Mouse (Mus musculus): ENCODE results near the gene Eln.
A peak's percentile ranks its signal among the peaks of the same experiment; 100 is the strongest.

Eln gene

DNA sequence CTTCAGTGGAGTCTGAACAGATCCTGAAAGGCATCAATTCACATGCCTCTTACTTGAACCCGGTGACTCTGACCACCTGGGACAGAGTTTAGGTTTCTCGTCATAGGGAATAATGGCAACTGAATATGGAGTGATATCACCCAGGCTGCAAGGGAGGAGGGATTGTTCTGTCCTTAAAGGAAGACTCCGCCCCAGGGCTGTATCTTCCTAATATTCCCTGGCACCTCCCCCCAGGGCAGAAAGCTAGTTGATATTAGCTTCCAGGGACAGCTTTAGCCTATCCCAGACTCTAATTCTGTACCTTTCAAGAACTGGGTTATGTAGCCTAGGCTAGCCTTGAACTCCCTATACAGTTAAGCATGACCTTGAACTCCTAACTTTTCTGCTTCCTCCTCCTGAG, 2.1 kb downstream of the Eln start:
- DNase-seq (ENCODE audit: low read depth, low spot score), result no peak

DNA sequence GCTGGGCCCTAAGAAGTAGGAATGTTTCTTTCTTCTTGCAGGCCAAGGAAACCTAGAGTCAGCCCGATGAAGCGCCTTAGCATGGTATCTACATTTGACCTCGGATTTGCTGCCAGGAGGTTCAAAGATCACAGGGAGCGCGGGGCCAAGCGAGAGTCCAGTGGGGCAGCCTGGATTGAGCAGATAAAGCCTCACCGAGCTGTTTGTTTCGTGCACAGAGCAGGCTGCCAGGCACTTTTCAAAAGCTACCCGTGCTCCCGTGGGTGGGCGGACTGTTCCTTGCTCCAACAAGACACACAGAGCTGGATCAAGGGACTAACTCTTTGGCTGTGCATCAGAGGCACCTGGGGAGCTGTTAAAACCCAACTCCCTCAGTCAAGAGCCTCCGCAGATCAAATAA, 3.1 kb downstream of the Eln start:
- DNase-seq (ENCODE audit: low read depth, low spot score), result no peak

DNA sequence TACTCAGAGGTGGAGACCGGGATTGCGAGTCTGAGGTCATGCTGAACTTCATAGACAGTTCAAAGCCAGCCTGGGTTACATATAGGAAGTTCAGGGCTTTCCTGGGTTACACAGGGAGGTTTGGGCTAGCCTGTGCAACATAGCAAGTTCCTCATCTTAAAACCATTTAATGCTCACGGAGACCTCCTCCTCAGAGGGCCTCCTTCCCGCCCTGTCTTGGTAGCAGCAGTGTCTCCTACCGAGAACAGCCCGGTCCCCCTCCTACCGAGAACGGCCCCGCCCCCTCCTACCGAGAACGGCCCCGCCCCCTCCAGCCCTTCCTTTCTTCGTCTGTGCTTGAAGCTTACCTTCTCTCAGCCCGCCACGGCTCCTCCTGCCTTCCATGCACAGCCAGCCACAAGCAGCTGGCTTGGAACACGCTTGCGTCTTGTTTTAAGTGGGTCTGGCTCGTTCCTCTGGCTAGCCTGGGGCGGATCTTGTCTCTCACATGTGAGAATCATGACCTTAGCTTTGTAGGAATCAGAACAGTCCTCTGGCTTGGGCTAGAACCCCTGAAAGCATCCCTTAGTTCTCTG, 4.8 kb downstream of the Eln start:
- peak; percentile 68 for DNase-seq (ENCODE audit: low read depth, low spot score)

DNA sequence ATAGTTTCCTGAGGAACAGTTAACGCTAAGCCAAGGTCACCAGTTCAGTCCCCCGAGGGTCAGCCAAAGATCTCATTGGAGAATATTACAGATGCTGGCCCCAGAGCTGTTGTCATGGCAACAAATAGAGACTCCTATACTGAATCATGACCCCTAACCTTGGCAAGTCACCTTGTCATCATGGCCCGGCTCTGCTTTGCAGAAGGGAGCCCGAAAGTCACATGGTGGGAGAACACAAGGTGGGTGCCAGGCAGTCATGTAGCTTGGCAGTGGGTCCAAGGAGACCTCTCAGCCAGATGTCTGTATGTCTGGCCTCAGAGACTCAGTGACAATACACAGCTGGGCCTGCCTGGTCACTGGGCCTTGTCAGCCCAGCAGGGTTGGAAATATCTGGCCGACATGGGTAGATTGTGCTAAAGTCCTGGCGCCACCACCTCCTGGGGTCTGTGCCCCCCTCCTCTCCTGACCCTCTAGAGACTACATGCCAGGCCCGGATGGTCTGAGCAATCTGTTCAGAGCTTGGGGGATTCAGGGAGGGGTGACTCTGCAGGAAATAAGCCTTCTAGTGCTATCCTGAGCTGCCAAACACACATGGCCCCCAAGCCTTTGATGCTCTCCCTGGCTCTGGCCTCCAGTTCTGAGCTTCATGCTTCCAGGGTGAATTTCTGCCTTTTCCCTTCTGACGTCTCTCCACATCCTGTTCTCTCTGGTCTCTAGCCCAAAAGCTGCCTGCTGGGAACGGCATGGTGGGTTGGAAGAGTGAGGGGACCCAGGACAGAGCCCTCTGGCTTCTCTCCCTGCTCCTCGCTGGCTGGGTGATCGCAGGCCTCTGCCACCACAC, 6.4 kb downstream of the Eln start:
- DNase-seq (ENCODE audit: low read depth, low spot score), result peak; percentile 32

DNA sequence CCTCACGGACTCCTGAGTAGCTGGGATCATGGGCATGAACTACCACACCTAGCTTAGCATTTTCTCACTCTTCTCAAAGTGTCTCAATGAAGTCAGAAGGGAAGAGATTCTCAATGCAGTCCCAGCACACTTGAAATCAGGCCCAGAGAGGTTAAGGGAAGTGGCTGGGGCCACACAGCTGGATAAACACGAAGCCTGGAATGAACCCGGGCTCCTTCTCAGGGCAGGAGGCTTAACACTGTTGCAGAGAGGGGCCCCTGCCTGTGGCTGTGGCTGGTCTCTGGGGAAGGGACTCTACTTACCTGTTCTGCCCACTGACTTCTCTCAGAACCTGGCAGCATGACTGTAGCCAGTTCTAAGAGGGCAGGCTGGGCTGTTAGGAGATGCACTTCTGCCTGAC, 7.2 kb downstream of the Eln start:
- no peak for DNase-seq (ENCODE audit: low read depth, low spot score)

DNA sequence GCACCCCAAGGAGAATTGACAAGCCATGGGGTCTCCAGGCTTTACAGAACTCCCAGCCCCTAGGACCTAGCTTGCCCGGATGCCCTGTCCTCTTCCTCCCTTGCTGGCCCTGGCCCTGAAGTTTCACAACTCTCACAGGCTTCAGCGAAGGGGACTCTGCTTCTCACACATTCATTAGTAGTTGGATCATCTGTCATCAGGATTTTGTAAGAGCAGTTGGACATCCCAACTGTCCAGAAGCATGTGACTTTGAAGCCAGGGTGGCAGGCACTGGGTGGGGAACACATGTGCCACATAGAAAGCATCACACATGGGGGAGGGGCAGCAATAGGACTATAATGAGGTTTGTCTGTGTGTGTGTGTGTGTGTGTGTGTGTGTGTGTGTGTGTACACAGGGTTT, 12.2 kb downstream of the Eln start:
- DNase-seq (ENCODE audit: low read depth, low spot score), result no peak

DNA sequence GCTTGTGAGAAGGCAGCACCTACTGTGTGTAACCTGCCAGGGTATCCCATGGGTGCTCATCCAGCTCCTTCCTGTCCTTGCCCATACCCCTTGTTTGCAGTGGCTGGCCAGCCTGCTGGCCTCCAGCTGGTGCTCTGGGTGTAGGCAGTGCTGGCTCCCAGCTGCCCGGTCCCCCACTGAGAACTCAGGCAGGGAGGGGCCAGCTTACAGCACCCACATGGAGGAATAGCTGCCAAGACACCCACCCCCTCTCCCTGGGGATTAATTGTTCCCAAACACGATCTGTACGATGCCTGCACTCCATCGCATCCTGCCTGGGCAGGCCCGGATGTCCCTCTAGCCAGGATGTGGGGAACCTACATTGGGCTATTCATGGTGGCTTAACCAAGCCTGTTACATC, 13.1 kb downstream of the Eln start:
- no peak for DNase-seq (ENCODE audit: low read depth, low spot score)

DNA sequence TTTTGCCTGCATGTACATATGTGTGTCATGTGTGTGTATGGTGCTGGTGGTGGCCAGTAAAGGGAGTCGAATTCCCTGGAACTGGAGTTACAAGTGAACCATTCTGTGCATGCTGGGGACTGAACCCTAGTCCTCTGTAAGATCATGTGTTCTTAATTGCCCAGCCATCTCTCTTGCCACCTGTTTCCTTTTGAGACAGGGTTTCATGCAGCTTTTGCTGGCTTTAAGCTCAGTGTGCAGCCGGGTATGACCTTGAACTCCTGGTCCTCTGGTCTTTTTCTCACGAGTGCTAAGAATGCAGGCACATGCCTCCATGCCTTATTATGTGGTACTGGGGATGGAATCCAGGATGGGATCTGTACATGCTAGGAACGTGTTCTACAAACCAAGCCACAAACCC, 13.9 kb downstream of the Eln start:
- DNase-seq (ENCODE audit: low read depth, low spot score), result no peak

DNA sequence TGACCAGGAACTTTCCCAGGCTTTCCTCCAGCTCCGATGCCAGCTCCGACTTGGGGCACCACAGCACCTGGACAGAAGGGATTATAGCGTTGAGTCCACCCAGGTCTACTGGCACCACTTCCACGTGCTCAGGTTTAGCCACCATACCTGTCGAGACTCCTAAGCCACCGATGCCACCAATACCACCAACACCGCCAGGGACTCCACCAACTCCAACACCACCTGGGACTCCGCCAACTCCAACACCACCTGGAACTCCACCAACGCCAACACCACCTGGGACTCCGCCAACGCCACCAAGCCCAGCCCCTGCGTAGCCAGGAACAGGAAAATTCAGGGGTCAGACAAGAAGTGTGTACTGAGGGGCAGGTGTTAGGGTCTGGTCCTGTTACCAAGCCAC, 18.0 kb downstream of the Eln start:
- peak; percentile 23 for DNase-seq (ENCODE audit: low read depth, low spot score)

DNA sequence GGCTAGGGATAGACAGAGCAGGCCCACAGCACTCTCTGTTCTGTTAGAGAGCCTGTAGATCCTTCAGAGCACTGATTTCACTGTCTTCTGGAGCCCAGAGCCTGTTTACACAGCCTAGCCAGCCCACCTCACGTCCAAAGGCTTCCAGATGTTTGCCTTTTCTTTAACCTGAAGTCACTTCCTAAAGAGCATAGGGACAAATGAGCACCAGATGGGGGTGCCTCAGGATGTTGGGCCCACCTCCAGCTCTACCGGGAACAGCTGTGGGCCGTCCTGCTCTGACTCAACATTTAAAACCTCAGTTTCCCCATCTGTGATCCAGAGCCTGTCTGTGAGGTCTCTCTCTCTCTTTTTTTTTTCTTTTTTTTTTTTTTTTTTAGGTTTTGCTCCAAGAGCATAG, 18.6 kb downstream of the Eln start:
- no peak for DNase-seq (ENCODE audit: low read depth, low spot score)

DNA sequence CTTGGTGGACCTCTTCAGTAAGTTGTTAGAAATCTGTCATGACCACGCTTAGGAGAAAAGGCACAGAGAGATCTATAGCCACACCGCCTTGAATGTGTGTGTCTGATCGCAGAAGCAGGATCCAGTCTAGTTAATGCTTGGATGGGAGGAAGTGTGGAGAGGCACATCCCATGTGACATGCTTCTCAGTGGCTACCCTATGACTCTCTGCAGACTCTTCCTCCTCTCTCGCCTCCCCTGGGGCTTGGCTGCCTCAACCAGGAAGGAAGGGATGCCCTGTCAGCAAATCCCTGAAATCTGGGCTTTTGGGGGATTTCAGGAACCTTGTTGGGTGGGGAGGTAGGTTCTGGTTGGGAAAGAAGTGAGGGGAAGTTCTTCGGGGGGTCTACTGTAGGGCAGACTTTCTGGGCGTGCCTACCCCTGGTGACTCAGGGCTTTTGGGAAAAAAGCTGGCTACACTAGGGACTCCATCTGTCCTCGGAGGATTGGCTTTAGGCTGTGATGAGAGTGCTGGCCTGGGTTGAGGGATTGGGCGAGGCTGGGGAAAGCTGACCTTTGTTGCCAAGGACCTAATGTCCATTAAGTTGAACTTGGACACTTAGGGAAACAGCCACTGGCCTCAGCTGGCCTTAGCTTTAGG, 20.0 kb downstream of the Eln start:
- DNase-seq (ENCODE audit: low read depth, low spot score), result no peak

DNA sequence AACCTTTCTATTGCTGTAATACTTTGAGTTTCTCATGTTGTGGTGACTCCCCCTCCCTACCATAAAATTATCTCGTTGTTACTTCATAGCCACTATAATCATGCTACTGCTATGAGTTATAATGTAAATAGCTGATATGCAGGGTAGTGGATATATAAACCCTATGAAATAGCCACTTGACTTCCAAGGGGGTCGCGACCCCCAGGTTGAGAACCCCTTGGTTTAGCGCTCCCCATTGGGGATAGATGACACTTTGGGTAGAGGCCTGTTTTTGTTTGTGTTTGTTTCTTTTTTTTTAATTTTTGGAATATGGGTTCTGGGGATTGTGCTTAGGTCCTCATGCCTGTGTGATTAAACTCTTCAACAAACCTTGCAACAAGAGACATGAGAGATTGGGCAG, 21.8 kb downstream of the Eln start:
- DNase-seq (ENCODE audit: low read depth, low spot score), result no peak

DNA sequence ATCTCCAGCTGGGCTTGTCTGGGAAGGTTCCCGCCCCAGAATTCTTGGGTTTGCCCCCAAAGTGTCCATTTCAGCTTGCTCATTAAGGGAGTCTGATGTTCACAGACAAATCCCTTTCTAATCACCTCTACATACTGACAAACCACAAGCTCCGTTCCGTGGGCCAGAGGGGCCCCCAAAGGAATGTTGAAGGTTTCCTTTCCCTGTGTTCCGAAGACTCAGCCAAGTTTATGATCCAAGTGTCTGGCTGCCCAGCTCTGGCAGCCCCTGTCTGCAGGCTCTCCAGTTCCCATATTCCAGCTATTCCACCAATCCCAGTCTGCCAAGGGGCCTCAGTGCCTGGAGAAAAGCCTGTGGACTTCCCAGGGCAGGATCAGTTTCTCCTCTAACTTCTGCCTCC, 27.1 kb downstream of the Eln start:
- DNase-seq (ENCODE audit: low read depth, low spot score), result no peak

DNA sequence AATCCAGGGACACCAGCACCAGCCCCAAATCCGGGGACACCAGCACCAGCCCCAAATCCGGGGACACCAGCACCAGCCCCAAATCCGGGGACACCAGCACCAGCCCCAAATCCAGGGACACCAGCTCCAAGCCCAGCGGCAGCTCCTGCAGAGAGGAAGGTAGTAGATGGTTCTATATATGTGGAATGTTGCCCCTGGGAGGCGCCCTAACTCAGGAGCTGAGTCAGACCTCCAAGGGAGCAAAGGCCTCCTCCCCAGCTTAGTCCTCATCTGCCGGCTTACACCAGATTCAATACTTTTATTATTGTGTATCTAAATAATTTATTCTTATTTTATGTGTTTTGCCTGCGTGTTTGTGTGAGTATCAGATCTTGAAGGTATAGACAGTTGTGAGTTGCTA, 36.0 kb downstream of the Eln start:
- DNase-seq (ENCODE audit: low read depth, low spot score), result no peak

DNA sequence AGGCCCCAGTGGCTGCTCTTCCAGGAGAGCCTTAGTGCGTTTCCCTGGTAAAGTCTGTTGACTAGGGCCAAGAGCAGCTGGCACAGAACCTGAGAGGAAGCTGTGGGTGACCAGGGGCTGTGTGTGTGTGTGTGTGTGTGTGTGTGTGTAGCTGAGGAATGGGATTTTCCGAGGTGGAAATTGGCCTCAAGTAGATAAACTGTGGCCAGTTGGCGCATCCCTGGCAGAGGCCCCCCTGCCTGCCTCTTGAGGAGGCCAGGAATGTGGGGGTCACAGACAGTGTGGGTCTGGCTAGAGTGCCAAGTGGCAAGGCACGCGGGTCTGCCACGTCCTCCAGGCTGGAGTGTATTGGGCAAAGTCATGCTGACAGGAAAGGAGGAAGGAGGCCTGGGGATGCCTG, 37.8 kb downstream of the Eln start:
- DNase-seq (ENCODE audit: low read depth, low spot score), result no peak

DNA sequence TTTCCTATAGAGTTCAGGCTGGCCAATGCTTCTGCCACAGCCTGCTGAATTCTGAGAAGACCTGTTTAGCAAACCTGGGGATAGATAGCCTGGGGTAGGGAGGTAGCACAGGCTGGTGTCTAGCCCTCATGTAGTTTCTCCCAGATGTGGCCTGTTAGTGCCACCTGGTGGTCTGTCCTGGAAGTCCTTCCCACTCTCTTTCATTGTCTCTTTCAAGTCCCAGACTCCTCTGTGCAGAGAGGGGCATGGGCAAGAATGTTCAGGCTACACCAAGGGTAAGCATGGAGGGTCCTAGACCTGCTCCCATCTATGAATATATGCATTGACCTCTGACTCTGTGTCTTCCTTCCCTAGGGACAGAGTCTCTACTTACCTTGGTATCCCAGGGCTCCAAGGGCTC, 43.0 kb downstream of the Eln start:
- peak; percentile 87 for DNase-seq (ENCODE audit: low read depth, low spot score)

DNA sequence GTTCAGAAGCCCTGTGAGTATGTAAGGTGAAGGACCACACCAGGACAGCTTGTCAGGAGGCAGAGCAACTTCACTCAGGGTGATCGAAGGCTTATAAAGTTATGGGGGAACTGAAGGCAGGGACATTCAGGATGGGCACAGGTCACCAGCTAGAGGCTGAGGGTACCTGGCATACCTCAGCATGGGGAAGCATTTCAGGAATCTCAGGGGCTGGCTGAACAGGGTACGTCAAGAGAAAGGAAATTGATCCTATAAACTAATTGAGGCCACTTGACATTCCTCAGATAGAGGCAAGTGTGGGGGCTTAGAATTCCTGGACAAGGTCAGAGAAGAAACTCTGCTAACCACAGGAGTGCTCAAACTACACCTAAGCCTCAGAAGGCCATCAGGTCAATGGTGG, 51.6 kb downstream of the Eln start:
- peak; percentile 31 for DNase-seq (ENCODE audit: low read depth, low spot score)

DNA sequence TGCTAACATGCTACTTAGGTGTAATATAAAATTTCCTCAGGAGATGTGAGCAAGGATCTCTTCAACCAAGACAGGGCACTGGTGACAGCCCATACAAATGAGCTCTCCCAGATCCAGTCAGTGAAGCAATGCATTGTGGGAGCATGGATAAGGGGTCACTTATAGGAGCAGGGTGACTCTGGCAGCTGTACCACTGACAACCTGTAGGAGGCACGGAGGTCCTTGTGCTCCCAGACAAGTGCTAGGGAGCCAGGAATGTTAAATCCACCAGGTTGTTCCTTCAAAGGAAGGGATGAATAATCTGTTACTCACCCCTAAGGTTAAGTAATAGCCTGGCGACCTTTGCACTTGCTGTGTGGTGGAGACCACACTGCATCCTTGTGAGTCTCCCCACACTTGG, 52.0 kb downstream of the Eln start:
- peak; percentile 91 for DNase-seq (ENCODE audit: low read depth, low spot score)

DNA sequence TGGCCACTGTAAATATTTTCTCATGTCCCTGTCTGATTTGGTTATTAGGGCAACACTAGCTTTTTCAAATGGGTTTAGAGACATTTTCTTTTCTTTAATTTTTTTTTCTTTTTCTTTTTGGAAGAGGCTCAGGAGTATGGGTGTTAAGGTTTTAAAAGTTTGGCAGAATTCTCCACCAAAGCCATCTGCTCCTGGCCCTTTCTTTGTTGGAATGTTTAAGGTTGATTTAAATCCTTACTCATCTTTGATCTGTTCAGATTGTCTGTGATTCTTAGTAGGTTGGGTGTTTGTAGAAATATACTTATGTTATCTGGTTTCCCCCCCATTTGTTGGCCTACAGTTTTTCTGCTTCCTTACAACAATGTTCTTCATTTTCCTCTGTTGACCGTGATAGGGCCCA, 54.4 kb downstream of the Eln start:
- DNase-seq (ENCODE audit: low read depth, low spot score), result no peak

DNA sequence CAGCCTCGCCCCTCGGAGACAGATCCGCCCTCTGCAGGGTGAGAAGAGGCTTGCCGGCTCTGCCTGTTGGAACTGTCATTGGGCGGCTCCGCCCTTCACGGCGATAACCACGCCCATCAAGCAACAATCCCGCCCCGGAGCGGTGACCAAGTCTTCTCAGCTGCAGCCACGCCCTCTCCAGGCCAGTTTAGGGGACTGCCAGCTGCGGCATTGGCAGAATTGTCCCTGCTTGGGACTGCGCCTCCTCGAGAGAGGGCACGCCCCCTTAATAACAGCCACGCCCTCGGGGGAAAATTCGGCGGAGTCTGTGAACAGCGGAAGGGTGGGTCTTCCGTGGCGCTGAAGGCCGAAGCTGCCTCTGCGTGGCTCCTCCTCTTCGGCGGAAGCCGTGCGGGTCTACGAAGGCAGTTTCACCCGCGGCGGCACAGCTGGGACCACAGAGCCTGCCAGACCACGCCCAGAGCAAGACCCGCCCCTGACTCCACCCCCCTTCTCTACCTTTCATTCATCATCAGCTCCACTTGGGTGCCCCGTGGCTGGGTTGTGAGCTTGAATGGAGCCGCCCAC, 58.3 kb downstream of the Eln start:
- peak; percentile 100 for DNase-seq (ENCODE audit: low read depth, low spot score)

DNA sequence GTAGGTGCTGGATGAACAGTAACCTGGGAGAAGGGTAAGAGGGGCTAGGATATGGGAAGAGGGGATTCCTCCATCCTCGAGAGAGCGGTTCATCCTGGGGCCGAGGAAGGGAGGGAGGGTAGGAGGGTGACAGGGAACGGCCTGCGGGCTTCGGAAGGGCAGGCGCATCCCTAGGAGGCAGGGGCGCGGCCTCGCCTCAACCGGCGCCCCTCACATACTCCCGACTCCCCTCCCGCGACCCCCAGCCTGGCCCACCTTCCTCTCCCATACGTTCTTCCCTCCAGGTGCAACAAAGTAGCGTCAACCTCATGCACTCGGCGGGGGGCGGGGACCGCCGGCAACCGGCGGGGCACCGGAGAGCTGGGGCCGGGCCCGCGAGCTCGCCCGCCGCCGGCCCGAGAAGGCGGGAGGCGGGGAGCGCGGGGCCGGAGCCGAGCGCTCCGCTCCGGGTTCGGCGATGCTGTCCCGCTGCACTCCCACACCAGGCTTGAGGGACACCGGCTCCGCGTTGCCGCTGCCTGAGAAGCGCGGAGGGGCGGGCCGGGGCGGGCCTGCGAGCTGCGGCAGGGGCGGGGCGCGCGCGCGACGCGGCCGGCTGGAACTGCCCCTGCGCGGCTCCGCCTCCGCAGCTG, 58.9 kb downstream of the Eln start, which contains the start of gene Limk1:
Gene Limk1, minus strand, starts transcription at position 513 of the 632 bp plus-strand sequence.
- peak; percentile 54 for DNase-seq (ENCODE audit: low read depth, low spot score)

DNA sequence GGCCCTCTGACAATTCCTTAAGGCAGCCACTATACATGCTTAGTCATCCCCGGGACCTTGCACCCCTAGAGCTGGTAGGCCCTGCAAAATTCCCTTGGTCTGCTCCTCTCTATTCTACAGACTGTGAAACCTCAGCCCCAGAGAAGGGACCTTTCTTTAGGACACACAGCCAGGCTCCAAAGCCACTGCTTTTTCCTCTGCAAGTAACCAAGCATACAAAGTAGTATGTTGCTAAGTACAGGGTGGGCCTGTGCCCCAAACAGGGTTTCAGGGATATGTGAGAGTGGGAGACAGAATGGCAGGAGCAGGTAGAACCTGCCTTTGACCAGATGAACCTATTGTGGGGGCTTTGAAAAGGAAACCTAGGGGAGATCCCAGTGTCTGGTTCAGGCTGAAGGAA, 59.9 kb downstream of the Eln start:
- no peak for DNase-seq (ENCODE audit: low read depth, low spot score)
